Mouse (Mus musculus): ENCODE data around the gene App.

GRCm38 (mm10) chr16:84963960-84964359, 209.6 kb downstream of the App start:
- no peak for TF ChIP-seq EP300 (IDR thresholded peaks at IDR 0.05; ENCODE audit: insufficient read depth, low read depth, low read length)
- TF ChIP-seq POLR2A (IDR thresholded peaks at IDR 0.05; ENCODE audit: insufficient read depth, low read depth, low read length) = no peak

All from heart, adult 2 months (tissue).